Mouse (Mus musculus) kidney, postnatal 14 days (tissue): ENCODE data around the gene Olfr1098.

ENCODE experiments used
- DNase-seq: peaks from one replicate; pipeline ENCODE4 v3.0.0; 2022; ENCODE audit warnings: mixed read lengths

Olfr1098 gene

DNA sequence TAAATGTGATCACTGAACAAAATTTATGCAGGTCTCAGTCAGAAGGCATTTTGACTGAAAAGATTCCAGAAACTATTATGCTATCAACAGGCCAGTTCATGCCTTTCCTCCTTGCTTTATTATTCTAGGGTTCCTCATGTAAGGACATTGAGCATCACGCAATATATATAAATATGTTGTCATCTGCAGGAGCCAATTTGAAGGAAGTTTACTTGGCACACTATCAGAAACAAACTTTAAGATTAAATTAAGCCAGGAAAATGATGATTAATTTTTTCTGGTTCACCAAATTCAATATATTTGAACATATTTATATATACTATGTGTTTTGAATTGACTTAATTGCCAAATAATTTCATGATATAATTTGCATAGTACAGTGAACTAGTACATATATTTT, at the start of gene Olfr1098:
Gene Olfr1098 (minus strand): TSS at position 101 of the 400 bp plus-strand sequence.
- DNase-seq = no peak

DNA sequence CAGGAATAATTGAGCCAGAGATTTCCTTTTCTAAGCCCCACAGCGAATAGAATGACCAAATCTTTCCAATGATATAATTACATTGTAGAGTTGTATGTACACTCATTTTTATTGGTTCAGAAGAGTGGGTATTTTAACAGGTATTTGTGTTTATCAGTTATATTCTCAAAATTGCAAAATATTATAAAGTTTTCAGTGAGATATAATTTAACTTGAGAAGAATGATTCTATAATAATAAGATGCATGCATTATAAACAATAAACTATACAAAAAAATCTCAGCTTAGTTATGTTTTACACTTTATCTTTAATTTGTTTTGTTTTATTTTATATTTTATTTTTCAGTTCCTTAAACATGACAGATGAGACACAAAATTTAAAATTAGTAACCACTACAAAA, 36.2 kb upstream of the Olfr1098 start, which contains the start of gene Olfr1099:
Gene Olfr1099 (minus strand): TSS at position 101 of the 400 bp plus-strand sequence.
- DNase-seq = no peak

DNA sequence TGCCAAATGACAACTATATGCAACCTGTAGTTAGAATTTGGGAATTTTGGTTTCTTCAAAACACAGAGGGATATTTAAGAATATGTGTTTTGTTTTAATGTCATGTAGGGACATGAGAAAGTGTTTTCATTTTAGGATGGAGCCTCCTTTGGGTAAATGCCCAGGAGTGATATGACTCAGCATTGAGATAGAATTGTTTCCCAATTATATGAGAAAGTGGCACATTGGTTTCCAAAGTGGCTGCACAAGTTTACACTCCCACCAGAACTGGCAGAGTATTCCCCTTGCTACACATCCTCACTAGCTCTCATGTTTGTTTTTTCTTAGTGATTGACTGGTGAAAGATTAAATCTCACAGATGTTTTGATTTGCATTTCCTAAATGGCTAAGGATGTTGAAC, 2.2 kb upstream of the Olfr1098 start:
- no peak for DNase-seq

DNA sequence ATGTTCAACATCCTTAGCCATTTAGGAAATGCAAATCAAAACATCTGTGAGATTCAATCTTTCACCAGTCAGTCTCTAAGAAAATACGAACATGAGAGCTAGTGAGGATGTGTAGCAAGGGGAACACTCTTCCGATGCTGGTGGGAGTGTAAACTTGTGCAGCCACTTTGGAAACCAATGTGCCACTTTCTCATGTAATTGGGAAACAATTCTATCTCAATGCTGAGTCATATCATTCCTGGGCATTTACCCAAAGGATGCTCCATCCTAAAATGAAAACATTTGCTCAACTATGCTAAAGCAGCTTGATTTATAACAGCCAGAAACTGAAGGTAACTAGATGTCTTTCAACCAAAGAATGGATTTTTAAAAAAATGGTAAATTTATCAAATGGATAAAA, 18.7 kb downstream of the Olfr1098 start:
- no peak for DNase-seq

DNA sequence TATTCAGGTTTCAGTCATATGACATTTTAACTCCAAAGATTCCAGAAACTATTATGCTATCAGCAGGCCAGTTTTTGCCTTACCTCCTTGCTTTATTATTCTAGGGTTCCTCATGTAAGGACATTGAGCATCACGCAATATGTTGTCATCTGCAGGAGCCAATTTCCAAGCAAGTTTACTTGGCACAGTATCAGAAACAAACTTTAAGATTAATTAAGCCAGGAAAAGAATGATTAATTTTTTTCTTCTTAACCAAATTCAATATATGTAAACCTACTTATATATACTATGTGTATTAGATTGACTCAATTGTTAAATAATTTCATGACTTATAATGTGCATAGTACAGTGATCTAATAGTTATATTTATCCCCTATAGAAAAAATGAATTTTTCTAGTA, 32.2 kb downstream of the Olfr1098 start, which contains the start of gene Olfr1097:
Gene Olfr1097 (minus strand): TSS at position 101 of the 400 bp plus-strand sequence.
- no peak for DNase-seq

DNA sequence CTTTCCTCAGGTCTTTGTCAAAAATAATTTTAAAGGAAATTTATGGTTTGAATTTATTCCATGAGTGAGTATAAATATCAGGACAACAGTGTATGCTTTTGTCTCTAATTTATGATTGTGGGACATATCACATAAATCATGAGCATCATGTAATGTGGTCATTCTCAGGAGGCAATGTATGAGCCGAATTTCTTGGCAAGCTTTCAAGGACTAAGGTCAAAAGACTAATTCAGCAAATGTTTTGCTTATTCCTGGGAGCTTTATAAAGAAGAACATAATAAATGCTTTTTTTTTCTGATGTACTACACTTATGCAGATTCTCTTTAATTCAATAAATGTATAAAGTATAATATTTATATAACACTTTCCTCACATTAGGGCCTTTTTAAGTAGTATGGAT, 49.6 kb downstream of the Olfr1098 start, which contains the start of gene Gm13723:
Gene Gm13723 (minus strand): TSS at position 101 of the 400 bp plus-strand sequence.
- DNase-seq = no peak
